ENCODE assay signal across 23 mouse cellular contexts in genomic region chr14:29222191-29222882, GRCm38 (mm10).
DNase-seq lines count a peak whose midpoint lies in the region; ATAC-seq lines count a peak whose summit lies in the region.
"Had no signal": no experiment of that assay in that cellular context is flagged by ENCODE, and none has a peak within 500 bp of the region (broad histone marks: within the 10 kb centered on the region; RNA-seq: fewer than 3 reads in every experiment).

No protein-coding gene starts in this region.

- ATAC-seq in embryonic facial prominence, embryonic 14.5 days (ENCODE audit: low read depth) = no peak
- no peak for ATAC-seq in megakaryocyte-erythroid progenitor cell, adult 5-6 weeks (replicated peaks; ENCODE audit: low FRiP score, low TSS enrichment, poor library complexity, severe bottlenecking)
- ATAC-seq: intestine, postnatal 0 days; midbrain, embryonic 13.5 days had no signal

- no peak overlapping the region for H3K4me3 ChIP-seq in embryonic facial prominence, embryonic 14.5 days (ENCODE audit: low read depth, low read length)
- H3K4me3 ChIP-seq: embryonic facial prominence, embryonic 15.5 days; gastrocnemius, adult 2 months; heart, embryonic 13.5 days; hindbrain, embryonic 15.5 days; kidney, embryonic 15.5 days; limb, embryonic 15.5 days; liver, embryonic 15.5 days; midbrain, embryonic 13.5 days; stomach, embryonic 15.5 days had no signal

- WGBS in embryonic facial prominence, embryonic 14.5 days = 67% methylated on average over 4 of the region's 4 CpGs

- H3K27me3 ChIP-seq in embryonic facial prominence, embryonic 14.5 days (replicated peaks; ENCODE audit: control insufficient read depth, insufficient read depth, low read length) = no peaks in the 10 kb centered on the region
- H3K27me3 ChIP-seq: embryonic facial prominence, embryonic 15.5 days; heart, embryonic 13.5 days; hindbrain, embryonic 15.5 days; kidney, embryonic 15.5 days; limb, embryonic 15.5 days; liver, embryonic 15.5 days; stomach, embryonic 15.5 days had no signal

- intact Hi-C loops in left cerebral cortex, postnatal 4 days (cut with DNase I) = no loop called here

- peaks cover 8% of the 10 kb centered on the region for H3K4me1 ChIP-seq in embryonic facial prominence, embryonic 14.5 days (ENCODE audit: control insufficient read depth, insufficient read depth, low read length)
- H3K4me1 ChIP-seq: heart, embryonic 13.5 days; kidney, embryonic 15.5 days; liver, embryonic 15.5 days; stomach, embryonic 15.5 days had no signal

- no peaks in the 10 kb centered on the region for H3K9me3 ChIP-seq in embryonic facial prominence, embryonic 14.5 days (ENCODE audit: control insufficient read depth, low read length)
- H3K9me3 ChIP-seq: embryonic facial prominence, embryonic 15.5 days; heart, embryonic 13.5 days; hindbrain, embryonic 15.5 days; kidney, embryonic 15.5 days; limb, embryonic 15.5 days; liver, embryonic 15.5 days; midbrain, embryonic 13.5 days; stomach, embryonic 15.5 days had no signal

- no peak overlapping the region for H3K9ac ChIP-seq in embryonic facial prominence, embryonic 14.5 days (ENCODE audit: low read depth, low read length)
- H3K9ac ChIP-seq: embryonic facial prominence, embryonic 15.5 days; heart, embryonic 13.5 days; hindbrain, embryonic 15.5 days; kidney, embryonic 15.5 days; limb, embryonic 15.5 days; liver, embryonic 15.5 days; midbrain, embryonic 13.5 days; stomach, embryonic 15.5 days had no signal

- no peak overlapping the region for H3K4me2 ChIP-seq in embryonic facial prominence, embryonic 14.5 days (ENCODE audit: low read depth, low read length)
- H3K4me2 ChIP-seq: embryonic facial prominence, embryonic 15.5 days; heart, embryonic 13.5 days; hindbrain, embryonic 15.5 days; kidney, embryonic 15.5 days; limb, embryonic 15.5 days; liver, embryonic 15.5 days; midbrain, embryonic 13.5 days; stomach, embryonic 15.5 days had no signal

- H3K36me3 ChIP-seq in embryonic facial prominence, embryonic 14.5 days (ENCODE audit: control insufficient read depth, insufficient read depth, low read length) = no peaks in the 10 kb centered on the region
- H3K36me3 ChIP-seq: embryonic facial prominence, embryonic 15.5 days; heart, embryonic 13.5 days; hindbrain, embryonic 15.5 days; kidney, embryonic 15.5 days; limb, embryonic 15.5 days; liver, embryonic 15.5 days; midbrain, embryonic 13.5 days; stomach, embryonic 15.5 days had no signal

- no peak overlapping the region for H3K27ac ChIP-seq in embryonic facial prominence, embryonic 14.5 days (replicated peaks; ENCODE audit: low read depth, low read length)
- H3K27ac ChIP-seq: embryonic facial prominence, embryonic 15.5 days; gastrocnemius, adult 2 months; heart, embryonic 13.5 days; hindbrain, embryonic 15.5 days; kidney, embryonic 15.5 days; limb, embryonic 15.5 days; liver, embryonic 15.5 days; macrophage; midbrain, embryonic 13.5 days; stomach, embryonic 15.5 days had no signal

- DNase-seq in left cerebral cortex, postnatal 4 days = peak; percentile 83
- DNase-seq in left cerebral cortex, adult 8-10 months (ENCODE audit: low spot score in 2 of 2) = no peak
- peak; percentile 61 for DNase-seq in cerebellum, adult 11 months
- peak; percentile 85 for DNase-seq in cerebellum, adult 9-10 months
- DNase-seq in embryonic facial prominence, embryonic 14.5 days (ENCODE audit: low spot score) = peak; percentile 40
- no peak for DNase-seq in layer of hippocampus, adult 9-11 months
- DNase-seq: adrenal gland, adult 2 months; gastrocnemius, adult 2 months; kidney, postnatal 4 days; layer of hippocampus, postnatal 36 days; right cerebral cortex, postnatal 14 days; thymus, adult 2 months had no signal

Comparison
In these comparisons a context has a peak if more than half of its experiments do, and no peak if none do; other contexts are left out.
1. DNase-seq: peak in left cerebral cortex, postnatal 4 days (single experiment), cerebellum, adult 11 months (single experiment), cerebellum, adult 9-10 months (single experiment) and embryonic facial prominence, embryonic 14.5 days (single experiment); none in left cerebral cortex, adult 8-10 months (0 of 2) and layer of hippocampus, adult 9-11 months (single experiment).